Mouse (Mus musculus) retina, postnatal 7 days (tissue): ENCODE data around the gene Gas2l1.
"Not testable (repeated sequence)": the region's sequence is repeated elsewhere in the genome, so short reads cannot be mapped to it uniquely, and the experiment has no call there.

Experiments
- DNase-seq: peaks from one replicate; pipeline ENCODE4 v3.0.0-alpha.2; 2012; ENCODE audit warnings: low read depth, low spot score

Gene Gas2l1

GRCm38 (mm10) chr11:5065056-5065821 is at the start of gene Gas2l1:
TSS of gene Gas2l1 (minus strand) at chr11:5065327.
- peak; percentile 76 for DNase-seq

DNA sequence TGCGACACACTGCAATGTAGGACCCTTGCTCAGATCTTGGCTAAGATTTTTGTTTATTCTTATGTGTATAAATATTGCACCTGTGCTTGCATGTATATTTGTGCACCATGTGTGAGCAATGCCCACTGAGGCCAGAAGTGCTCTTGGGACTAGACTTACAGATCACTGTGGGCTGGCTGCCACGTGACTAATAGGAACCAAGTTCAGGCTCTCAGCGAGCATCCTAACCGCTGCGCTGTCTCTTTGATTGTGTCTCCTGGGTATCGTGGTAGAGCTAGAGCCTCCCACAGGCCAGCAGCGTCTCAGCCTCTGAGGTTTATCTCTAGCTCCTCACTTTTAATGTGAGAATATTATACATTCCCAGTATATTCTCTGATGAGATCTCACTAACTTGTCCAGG is 48.5 kb upstream of the Gas2l1 start:
- DNase-seq: no peak

DNA sequence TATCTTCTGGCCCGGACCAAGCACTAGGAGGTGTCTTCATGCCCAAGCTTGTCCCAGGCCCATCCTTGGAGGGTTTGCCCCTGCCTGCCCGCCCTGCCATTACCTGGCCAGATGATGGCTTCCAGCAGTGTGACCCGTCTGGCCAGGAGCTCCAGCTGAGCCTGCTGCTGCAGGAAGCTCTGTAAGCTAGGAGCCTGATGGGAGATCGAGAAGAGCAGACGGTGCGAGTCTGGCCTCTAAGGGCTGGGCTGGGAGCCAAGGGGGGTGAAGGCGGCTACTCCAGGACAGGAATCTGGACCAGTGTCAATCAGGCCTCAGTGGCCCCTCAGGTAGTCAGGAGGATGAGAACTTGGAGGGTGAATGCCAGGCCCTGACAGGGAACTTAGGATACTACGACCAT is 44.3 kb upstream of the Gas2l1 start:
- DNase-seq: no peak

GRCm38 (mm10) chr11:5103986-5104509 is 38.9 kb upstream of the Gas2l1 start:
- DNase-seq: no peak

DNA sequence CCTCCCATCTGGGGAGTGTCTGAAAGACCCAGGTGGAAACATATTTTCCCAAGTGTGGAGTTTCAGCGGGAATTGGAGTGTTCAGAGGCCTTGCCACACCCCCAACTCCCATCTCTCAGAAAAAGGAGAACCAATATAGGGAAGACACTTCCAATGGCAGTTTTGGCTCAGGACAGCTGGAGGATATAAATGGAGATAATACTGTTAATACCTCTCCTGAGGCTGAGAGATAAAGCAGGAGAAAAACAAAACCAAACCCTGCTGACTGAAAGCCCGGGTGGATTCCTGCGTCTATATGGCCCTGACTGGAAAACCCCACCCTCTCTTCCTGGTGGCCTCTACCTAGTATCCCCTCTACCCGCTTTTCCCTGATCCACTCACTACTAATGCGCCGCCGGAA is 37.3 kb upstream of the Gas2l1 start:
- no peak for DNase-seq

DNA sequence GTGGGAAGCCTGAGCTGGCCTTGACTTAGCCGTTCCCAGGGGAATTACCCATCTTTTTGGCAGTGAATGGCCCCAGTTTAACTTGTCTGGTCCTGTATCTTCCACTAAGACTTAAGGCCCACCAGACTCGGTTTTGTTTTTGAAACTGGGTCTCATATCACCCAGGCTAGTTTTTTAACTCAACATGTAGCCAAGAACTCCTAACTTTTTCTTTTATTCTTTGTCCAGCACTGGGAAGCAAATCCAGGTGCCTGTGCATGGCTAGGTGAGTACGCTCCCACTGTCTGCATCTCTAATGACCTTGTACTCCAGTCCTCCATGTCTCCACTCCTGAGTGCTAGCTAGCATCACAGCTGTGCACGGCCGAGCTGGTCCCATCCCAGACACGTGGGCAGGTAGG is 36.5 kb upstream of the Gas2l1 start:
- DNase-seq: no peak

DNA sequence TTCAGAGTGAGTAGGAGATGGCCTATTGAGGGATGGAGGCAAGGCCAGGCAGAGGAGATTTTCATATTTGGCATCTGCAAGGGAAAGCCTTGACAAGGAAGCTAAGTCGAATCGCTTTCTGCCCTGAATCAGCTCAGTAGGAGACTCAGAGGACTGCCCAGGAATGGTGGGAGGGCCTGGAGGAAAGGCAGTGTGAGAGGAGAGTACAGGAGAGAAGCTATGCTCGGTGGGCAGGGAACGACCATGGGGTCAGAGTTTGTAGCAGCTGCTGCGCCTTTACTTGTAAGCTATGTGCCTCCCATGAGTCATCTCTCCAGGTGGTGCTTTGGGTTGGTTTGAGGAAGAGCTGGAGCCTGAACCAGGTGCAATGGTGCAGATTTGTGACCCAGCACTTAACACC is 35.7 kb upstream of the Gas2l1 start:
- no peak for DNase-seq

DNA sequence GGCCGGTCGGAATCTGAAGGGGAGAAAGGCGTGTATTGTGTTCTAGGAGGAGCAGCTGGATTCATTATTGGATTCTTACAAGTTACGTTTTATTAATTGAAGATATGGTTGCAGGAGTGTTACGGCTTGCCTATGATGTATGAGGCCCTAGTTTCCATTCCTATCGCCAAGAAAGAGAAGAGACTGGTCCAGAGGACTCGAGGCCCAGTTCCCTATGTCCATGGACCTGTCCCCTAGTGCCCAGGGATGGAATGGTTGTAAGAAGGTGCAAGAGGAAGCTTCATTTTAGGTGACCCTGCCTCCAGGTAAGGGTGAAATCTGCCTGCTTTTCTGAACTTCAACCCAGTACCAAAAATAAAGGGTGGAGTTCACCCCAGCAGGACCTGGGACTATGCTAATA is 35.2 kb upstream of the Gas2l1 start:
- DNase-seq: no peak

- peak; percentile 57 for DNase-seq
Observed at GRCm38 (mm10) chr11:5099576-5100183, 34.6 kb upstream of the Gas2l1 start.

GRCm38 (mm10) chr11:5098736-5099542 is 33.8 kb upstream of the Gas2l1 start, which contains the start of the genes Rhbdd3 and Ewsr1:
TSS of gene Rhbdd3 (plus strand) at chr11:5098926.
TSS of gene Ewsr1 (minus strand) at chr11:5099266.
- DNase-seq: peak; percentile 98

DNA sequence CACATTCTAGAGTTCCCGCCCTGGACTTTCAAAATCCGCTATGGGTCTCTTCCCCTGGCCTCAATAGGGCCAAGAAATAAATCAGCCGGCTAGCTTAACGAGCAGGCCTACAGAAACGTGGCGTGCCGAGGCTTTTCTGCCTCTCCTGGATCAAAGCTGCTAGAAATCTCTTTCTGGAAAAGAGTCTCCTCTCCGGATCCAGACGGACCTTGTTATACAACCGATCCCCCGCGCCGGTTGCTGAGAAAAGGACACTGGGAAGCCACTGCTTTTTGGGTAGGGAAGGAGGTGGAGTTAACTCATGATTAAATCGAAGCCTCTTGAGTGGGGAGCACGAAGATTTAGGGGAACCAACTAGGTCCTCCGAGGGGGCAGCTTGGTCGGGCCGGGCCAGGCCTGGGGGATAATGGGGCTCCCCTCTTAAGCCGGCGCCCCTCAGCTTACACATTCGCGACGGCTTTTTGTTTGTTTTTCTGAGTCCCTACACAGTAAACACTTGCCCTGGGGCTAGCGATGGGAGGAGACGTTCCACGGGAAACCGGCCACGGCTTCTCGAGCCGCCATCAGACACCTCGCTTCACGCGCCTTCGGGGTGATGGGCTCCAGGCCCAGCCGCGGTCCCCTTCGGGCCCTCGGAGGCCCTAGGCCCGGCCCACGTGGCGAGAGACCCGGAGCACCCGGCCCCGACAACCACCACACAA is 33.1 kb upstream of the Gas2l1 start:
- DNase-seq: no peak

DNA sequence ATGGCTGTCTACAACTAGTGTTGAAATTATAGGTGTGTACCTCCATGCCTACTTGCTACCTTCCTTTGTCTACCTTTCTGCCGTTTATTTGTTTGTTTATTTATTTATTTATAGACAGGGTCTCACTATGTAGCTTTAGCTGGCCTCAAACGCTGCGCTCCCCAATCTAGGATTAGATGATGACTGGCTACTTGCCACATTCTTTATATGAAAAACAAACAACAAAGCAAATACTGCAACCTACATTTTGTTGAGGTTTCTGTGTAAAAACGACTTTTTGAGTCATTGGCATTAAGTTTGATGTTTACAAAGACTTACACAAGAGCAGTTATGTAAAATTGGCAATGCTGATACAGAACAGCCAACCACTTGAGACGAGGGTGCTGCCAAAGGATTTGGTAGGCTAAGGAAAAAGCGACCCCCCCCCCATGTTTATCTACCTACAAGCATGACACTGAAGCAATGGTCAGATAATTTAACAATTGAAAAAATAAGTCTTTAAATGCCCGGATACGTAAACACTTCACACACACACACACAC is 31.4 kb upstream of the Gas2l1 start:
- no peak for DNase-seq

DNA sequence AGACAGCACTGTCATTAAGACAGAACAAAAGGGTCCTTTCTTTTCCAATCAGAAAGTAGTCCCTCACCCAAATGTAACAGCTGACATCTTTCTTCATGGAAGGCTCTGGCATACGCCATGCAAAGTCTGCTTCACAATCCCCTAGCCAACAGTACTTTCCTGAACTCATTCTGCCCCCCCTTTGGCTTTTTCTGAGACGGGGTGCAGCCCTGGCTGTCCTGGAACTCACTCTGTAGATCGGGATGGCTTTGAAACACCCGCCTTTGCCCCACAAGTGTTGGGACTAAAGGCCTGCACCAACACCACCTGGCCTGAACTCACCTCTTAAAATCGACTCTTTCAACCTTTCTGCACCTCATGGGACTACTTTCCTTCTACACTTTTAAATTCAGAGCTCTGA is 30.8 kb upstream of the Gas2l1 start:
- no peak for DNase-seq

DNA sequence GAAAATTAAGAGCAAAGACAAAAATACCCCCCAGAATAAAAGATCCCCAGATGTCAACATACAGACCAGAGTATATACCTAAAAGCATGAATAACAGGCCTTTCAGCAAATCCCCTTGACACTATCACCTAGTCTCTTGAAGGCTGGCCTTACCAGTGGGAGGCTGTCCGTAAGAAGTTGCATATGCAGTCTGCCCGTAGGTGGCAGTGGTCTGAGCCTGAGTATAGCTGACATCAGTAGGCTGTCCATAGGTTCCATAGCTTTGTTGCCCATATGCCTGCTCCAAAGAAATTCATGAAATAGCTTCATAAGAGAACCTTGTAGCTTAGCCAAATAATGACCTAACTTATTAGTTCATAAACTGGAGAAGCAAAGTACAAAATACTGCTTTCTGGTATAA is 26.6 kb upstream of the Gas2l1 start:
- no peak for DNase-seq

DNA sequence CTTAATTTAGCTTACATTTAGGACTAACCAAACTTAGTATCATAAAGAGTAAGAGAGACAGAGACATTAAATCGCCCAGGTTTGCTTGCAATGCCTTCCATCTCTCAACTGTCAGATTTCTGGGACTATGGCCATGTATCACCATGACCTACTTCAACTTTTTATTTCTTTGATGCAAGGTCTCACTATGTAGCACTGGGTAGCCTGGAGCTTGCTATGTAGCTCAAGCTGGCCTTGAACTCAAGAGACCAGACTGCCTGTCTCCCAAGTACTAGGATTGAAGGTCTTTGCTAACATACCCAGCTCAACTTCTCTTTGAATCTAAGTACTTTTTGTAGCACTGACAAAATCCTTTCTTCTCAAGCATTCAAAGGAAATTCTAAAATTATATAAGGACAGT is 24.0 kb upstream of the Gas2l1 start:
- DNase-seq: no peak

GRCm38 (mm10) chr11:5076843-5077242 is 11.7 kb upstream of the Gas2l1 start:
- DNase-seq: not testable (repeated sequence)

- no peak for DNase-seq
Observed at GRCm38 (mm10) chr11:5075760-5076159, 10.6 kb upstream of the Gas2l1 start.

GRCm38 (mm10) chr11:5074882-5075281 is 9.8 kb upstream of the Gas2l1 start:
- DNase-seq: no peak

- DNase-seq: no peak
Observed at GRCm38 (mm10) chr11:5068126-5068971, 3.2 kb upstream of the Gas2l1 start.

DNA sequence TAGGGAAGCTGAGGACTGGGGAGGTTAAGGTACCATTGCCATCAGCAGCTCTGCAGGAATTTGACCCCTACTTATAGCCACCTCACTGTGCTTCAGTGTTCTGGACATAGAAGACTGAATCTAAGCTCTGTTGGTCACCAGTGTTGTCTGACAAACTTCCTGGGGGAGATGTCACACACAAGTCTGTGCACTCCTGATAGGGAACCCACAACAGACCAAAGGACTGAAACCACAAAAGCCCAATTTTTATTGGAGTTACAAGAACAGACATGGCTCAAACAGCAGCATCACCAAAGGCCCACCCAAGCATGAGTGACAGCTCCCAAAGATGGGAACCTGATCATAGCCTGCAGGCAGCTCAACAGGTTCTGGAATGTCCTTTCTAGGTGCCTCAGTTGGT is 1.9 kb upstream of the Gas2l1 start:
- no peak for DNase-seq
